Mouse (Mus musculus) naive thymus-derived CD4-positive, alpha-beta T cell, adult 2 months (primary cell): ENCODE results near the gene Slc39a3.
A peak's percentile ranks its signal among the peaks of the same experiment; 100 is the strongest.
"Not testable (repeated sequence)": the region's sequence is repeated elsewhere in the genome, so short reads cannot be mapped to it uniquely, and the experiment has no call there.

ENCODE experiments used
- DNase-seq: peaks from one replicate; pipeline ENCODE4 v3.0.0-alpha.2; 2011; ENCODE audit warnings: low read depth

The Slc39a3 gene

DNA sequence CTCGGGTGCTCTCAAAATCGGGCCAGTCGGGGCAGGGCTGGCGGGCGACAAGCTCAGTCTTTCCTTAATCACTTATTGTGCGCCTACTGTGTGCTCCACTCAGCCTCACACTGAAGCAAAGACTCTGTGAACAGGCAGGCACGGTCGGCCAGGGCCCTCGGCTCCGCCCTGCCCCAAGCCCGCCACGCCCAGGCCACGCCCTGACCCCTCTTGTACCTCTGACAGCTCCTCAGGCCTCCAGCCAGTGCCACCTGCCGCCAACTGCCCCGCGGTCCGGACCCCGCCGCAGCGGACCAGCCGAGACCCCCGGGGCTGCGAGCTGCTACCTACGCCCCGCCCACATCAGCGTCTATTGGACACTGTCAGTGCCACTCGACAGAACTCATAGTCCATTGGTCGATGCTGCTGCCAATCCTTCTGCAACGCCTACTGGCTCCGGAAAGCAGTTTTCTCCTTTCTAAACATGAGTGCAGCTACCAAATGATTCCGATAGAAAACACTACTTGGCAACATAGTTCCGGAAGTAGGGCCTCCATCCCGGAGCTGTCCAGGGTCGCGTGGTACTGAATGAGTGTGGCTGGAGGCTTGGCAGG, at the start of gene Slc39a3:
Gene Slc39a3, minus strand, starts transcription at position 439 of the 593 bp plus-strand sequence.
- DNase-seq = peak; percentile 99

DNA sequence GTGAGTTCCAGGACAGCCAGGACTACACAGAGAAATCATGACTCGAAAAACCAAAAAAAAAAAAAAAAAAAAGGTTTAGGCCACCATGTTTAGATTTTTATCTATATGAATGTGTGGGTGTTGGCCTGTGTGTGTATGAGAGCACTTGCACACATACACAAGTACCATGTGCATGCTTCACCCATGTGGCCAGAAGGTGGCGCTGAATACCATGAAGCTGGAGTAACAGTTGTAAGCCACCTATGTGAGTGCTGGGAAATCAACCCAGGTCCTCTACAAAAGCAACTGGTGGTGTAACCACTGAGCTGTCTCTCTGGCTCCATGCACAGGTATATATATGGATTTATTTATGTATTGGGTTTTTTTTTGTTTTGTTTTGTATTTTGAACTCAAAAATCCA, 49.8 kb upstream of the Slc39a3 start:
- peak; percentile 63 for DNase-seq

DNA sequence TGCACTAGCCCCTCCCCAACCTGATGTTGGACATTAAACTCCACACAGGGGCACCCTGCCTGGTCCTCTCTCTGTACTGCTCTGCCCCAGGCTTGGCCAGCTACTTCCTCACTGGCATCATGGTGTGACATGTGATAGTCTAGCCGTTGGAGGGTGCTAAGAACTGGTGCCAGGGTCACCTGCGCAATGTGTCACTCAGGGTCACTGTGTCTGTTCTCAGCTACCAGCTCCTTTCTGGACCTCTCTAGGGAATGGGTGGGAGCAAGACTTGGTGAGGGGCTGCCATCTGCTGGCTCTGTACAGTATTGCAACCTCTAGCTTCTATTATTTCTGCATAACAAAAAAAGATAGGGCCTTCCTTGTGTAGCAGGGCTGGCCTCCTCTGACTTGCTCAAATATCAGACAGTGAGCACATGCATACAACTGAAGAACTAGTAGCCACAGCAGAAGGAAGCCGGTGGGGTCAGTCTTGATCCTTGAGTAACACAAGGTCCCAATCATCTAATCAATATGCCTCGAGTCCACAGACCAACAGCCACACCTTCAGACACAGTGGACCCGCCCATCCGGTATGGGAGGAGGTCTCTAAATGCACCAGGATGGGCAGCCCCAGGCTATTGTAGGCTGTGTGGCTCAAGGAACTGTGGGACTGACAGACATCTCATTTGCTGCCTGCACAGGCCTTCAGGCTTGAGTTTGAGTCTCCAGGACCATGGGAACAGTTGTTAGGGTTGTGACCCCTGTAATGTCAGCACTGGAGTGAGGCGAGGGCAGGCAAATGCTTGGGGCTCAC, 45.1 kb upstream of the Slc39a3 start:
- peak; percentile 86 for DNase-seq

DNA sequence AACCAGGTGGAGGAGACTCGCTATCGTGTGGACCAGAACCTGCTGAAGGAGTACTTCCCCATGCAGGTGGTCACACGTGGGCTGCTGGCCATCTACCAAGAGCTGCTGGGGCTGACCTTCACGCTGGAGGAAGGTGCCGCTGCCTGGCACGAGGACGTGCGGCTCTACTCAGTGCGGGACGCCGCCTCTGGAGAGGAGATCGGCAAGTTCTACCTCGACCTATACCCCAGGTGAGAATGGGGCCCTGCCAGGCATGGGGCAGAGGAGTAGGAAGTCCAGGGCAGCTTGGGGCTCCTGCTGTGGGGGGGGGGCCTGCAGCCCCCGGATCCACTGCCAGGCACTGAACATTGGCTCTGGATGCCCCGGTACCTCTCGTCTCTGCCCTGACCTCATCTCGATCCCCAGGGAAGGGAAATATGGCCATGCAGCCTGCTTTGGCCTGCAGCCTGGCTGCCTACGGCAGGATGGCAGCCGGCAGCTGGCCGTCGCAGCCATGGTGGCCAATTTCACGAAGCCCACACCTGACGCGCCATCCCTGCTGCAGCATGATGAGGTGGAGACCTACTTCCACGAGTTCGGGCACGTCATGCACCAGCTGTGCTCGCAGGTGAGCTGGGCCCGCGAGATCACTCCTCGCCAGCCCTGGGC, 42.9 kb upstream of the Slc39a3 start:
- DNase-seq = no peak

DNA sequence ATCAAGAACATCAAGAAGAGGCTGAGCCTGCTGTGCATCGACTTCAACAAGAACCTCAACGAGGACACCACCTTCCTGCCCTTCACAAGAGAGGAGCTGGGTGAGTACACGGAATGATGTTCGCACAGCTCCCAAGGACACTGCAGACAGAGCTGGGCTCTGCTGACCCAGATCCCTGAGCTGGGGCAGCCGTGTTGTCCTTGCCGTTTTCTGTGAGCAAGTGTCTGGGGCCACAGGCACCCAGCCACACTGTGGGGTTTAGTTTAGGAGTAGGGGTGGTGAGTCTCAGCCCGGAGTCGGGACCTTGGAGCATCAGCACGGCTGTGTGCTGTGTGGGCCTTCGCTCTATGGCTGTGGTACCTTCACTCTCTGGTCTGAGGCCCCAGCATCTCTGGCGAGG, 40.7 kb upstream of the Slc39a3 start:
- DNase-seq = no peak

DNA sequence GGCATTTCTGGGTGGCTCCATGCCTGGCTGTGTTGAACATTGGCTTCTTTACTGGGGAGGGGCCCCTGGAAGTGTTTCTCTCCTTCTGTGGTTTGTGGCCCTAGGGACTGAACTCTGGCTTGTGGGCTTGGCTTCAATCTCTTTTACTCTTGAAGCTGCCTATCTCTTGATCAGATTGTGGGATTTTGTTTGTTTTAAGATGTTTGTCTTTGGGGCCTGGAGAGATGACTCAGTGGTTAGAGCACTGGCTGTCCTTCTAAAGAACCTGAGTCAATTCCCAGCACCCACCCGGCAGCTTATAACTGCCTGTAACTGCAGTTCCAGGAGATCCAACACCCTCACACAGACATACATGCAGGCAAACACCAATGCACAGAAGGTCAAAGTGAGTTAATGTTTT, 39.1 kb upstream of the Slc39a3 start:
- DNase-seq = no peak

DNA sequence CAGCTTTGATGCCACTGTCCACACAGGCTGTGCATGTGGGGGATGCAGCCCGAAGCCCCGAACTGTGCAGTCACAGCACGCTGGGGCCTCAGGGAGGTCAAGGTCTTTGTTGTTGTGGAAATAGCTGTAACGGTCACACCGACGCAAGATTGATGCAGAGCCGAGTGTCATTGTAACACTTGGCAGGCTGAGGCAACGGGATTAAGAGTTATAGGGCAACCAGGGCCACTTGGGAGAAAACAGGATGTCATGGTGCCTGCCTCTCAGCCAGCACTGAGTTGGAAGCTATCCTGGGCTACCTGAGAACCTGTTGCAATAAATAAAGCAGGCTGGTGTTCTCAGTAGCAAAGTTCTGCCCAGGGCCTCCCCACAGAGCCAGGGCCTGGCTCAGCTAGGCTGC, 38.5 kb upstream of the Slc39a3 start:
- no peak for DNase-seq

DNA sequence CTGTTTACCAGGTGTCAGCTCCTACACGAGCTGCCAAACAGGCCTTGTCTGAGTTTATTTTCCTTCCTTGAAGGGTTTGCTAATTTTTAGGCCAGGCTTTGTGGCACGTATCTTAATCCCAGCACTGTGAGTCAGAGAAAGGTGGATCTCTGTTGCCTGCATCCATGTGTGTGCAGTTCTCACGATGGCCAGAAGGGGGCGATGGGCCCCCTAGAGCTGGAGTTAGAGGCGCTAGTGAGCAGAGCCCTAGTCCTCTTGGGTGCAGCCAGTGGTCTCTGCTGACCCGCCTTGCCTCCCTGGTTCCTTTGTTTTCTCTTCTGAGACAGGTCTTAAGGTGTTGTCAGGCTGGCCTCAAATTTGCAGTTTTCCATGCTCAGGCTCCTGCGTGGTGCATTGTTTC, 36.2 kb upstream of the Slc39a3 start:
- peak; percentile 35 for DNase-seq

DNA sequence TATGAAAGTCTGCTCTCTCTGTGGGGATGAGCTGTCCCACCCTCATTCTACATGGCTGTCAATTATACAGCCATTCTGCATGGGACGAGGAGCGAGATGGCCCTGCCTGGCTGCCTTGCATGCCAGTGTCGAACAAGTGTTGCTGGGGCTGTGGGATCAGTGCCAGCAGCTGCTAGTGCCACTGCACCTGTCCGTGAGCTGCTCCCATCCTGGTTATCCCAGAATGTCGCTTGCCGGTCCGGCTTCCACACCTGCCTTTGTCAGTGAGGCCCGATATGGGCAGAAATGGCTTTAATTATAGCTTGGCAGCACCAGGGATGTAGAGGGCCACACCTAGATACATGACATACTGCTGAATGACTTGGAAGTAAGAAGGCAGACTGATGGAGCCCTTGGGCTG, 35.1 kb upstream of the Slc39a3 start:
- DNase-seq = no peak

DNA sequence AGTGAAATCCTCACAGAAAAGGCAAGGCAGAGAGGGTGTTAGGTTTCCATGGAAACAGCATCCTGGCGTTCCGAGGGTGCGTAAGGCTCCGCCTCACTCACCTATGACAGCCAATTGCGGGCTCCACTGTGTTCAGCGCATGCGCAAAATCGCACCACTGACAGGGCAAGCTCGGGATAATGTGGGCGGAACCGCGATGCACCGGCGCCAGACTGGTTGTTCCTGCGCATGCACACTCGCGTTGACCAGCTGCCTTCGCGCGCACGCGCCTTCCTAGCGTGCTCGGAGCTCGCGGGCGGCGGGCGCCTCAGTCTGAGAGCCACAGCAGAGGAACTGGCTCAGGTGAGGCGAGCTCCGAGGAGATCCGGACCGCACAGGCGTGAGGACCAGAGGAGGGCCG, 32.6 kb upstream of the Slc39a3 start, which contains the start of gene Thop1:
Gene Thop1, plus strand, starts transcription at position 200 of the 400 bp plus-strand sequence.
- peak; percentile 100 for DNase-seq

DNA sequence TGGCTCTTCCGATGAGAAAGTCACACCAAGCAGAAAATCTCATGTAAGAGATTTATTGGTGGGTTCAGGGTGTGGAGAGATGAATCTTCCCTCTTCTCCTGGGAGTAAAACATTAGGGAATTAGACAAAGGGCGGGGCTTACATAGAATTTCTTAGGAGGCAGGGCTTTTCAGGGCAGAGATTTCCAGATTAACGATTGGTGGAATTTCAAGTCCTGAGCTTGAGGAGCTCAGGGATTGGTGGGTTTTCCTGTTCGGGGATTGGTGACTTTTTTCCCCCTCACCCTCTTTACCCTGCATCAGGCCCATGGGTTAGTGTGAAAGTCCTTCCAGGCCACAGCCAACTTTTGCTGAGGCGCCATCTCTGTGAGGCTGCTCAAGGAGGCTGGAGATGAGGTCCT, 31.5 kb upstream of the Slc39a3 start:
- no peak for DNase-seq

DNA sequence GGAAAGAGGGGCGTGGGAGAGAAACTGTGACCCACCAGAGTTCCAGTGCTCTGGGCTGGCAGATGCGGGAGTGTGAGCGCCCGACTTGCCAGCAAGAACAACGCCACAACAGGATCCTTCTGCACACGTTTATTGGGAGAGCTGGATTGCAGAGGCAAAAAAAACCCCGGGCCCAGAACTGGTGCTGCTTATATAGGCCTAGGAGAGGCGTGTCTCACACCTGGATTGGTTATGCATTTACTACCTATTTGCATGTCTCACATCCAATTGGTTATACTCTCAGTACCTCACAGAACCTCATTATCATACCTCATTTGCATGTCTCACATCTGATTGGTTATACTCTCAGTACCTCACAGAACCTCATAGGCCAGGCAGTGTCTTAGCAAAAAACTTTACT, 27.3 kb upstream of the Slc39a3 start:
- DNase-seq = not testable (repeated sequence)

DNA sequence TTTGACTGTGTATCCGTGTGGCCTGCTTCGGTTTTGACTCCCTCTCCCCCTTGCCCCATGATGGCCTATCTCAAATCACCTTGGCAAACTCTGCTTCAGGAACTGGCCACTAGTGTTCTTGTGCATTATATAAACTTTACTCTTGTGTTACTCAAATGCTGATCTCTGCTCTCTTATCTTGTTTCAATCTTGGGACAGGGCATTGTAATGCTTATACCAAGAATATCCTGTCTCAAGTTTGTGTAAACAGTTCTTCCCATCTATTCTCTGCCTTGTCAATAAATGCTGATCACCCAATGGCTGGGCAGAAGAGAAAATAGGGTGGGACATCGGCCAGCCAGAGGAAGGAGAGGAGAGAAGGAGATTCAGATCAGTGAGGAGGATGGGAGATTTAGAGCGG, 25.5 kb upstream of the Slc39a3 start:
- DNase-seq = no peak

DNA sequence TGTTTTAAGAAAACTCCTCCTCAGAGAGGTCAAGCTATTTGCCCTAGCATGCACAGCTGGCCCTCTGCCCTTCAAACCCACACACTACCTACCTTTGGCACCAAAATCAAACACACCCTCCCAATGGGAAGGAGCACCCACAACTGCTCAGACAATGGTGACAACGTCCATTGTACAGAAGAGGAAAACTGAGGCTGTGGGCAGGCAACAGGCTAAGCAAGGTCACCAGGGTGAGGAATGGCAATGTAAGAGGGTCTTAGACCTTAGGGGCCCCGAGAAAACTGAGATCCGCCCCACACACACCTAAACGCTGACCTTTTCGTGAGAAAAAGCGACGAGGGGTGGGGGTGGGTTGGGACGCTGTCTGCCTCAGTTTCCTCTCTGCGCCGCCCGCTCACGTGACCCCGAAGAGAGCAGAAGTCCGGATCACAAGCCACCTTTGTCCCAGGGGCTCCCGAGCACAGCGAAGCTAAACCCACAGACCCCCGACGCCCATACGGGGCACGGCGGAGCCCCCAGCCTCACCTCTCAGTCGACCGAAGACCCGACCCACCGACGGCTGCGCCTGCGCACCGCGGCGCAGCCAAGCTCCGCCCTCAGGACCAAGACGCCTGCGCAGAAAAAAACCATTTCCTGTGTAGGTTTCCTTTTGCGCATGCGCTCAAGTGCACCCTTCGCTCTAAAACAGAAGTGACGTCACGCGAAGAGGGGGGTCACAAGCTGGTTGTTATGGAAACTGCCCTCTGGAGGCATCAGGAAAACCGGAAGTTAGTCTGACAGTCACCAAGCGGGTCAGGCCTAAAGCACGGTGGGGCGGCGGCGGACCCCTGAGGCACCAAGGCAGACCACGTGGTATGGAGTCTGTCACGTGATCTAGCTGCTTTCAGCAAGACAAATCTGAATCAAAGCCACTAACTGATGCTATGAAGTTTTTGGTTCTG, 22.6 kb upstream of the Slc39a3 start, which contains the start of gene Sgta:
Gene Sgta, minus strand, starts transcription at position 579 of the 941 bp plus-strand sequence.
- DNase-seq = peak; percentile 99

DNA sequence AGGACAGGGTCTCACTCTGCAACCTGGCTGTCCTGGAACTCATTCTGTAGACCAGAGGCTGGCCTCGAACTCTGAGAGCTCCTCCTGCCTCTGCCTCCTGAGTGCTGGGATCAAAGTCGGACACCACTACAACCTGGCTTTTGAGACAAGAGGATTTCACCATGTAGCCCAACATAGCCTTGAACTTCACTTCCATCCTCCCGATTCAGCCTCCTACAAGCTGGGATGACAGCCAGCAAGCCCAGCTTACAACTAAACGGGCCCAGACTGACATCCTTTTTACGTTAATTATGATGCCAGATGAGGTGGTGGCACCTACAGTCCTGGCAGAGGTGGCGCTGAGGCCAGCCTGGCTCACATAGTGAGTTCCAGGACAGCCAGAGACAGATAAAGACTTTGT, 21.7 kb upstream of the Slc39a3 start:
- no peak for DNase-seq

DNA sequence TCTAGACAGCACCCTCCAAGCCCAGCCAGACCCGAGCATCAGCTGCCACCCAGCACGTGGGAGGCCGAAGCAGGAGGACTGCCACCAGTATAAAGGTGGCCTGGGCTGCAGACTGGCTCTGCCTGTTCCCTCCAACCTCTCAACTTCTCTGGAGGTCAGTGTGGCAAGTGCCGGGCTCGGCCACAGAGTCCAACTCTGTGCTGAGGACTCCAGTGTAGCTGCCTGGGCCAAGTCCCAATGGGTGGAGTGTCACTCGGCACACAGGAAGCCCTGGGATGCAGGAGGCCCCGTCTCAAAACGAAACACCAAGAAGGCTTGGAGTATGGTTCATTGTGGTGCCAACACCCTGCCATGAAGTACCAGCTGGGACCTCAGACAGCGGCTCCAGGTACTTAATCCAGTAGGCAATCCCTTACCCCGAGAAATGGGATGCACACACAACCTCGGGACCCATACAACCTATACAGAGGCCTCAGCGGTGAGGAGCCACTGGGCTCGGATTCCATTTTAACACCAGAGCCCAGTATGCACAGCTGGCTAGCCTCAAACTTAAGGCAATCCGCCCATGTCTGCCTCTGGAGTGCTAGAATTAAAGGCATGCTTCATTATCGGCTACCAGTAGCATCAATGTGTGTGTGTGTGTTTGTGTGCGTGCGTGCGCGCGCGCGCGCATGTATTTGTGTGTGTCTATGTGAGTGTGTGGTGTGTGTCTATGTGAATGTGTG, 20.3 kb upstream of the Slc39a3 start:
- no peak for DNase-seq

DNA sequence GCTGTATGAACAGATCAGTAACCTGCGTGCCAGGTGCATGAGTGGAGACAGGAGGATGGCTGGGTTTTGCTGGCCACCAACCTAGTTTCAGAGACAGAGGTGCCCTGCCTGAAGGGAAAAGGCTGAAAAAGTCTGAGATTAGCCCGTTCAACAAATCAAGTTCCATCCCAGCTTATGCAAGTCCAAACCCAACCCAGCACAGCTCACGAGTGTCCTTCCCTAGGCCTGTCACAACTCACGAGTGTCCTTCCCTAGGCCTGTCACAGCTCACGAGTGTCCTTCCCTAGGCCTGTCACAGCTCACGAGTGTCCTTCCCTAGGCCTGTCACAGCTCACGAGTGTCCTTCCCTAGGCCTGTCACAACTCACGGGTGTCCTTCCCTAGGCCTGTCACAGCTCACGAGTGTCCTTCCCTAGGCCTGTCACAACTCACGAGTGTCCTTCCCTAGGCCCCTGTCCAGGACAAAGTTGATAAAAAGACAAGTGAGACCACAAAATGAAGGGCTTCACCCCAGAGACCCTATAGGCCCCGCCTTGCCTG, 18.6 kb upstream of the Slc39a3 start:
- not testable (repeated sequence) for DNase-seq

DNA sequence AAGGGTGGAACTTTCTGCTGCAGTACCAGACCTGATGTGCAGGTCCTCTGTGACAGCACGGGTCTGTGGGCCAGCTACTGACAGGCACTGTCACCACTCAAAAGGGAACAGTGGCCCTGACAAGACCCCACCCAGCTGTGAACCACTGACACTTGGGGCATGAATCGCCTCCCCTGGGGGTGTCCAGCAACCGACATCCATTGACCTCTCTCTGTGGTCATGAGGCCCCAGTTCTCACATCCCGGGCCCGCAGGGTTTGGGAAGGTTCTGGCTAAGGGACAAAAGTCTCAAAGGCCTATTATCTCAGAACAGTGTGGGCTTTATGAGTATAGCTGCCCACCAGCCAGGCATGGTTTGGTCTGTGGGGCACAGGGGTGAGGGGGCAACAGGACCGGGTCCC, 17.9 kb upstream of the Slc39a3 start:
- DNase-seq = no peak

DNA sequence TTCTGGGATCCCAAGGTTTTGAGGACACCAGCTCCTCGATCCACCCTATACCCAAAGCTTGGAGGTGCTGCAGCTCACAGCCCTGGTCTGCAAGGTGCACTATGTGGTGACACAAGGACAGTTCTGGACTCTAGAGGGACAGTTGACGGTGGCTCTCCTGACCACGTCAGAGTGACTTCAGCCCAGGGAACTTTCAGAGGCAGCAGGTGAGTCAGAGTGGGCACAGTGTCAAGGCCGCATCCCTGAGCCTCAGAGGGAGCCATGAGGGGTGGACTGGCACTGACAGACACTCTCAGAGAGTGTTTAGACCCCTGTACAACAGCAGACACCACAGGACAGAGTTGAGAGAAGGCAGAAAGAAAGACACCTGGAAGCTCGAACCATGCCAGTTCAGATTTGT, 15.4 kb upstream of the Slc39a3 start:
- no peak for DNase-seq

DNA sequence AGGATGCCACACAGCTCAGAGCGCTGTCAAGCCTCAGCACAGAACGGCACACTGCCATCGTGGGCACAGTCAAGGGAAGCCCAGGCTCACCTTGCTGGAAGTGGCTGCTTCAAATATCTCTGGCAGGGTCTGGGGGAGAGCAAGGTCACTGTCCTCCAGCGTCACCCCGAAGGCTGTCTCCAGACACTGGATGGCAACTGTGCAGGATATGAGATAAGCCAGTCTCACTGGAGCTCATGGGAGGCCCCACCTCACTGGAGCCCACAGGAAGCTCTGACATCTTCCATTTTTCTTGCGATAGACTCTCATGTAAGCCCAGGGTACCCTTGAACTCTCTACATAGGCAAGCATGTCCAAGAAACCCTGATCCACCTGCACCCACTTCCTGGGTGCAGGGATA, 13.9 kb upstream of the Slc39a3 start:
- DNase-seq = no peak

DNA sequence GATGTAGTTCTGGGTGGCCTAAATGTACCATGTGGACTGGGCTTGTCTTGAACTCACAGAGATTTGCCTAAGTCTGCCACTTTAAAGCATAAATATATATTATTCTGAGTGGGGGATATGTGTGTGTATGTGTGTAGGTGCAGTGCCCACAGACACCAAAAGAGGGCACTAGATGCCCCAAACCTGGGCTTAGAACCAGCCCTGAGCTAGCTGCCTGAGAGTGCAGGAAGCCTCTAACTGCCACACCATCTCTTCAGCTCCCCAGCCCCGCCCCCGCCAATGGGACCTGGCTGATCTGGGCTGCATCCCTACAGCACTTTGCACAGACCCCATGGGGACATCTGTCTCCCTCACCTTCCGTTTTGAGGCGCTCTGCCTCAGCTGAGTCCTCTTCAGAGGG, 13.4 kb upstream of the Slc39a3 start:
- DNase-seq = peak; percentile 46
